Mouse (Mus musculus) spleen, adult 18-20 months (tissue): ENCODE measurements around the gene Sec13.
"Not testable (repeated sequence)": the region's sequence is repeated elsewhere in the genome, so short reads cannot be mapped to it uniquely, and the experiment has no call there.

ENCODE experiments used
- DNase-seq, 2 experiments: peaks; one replicate each; pipeline ENCODE4 v3.0.0; 2022; ENCODE audit warnings: mixed read lengths in 2 of 2

The Sec13 gene

DNA sequence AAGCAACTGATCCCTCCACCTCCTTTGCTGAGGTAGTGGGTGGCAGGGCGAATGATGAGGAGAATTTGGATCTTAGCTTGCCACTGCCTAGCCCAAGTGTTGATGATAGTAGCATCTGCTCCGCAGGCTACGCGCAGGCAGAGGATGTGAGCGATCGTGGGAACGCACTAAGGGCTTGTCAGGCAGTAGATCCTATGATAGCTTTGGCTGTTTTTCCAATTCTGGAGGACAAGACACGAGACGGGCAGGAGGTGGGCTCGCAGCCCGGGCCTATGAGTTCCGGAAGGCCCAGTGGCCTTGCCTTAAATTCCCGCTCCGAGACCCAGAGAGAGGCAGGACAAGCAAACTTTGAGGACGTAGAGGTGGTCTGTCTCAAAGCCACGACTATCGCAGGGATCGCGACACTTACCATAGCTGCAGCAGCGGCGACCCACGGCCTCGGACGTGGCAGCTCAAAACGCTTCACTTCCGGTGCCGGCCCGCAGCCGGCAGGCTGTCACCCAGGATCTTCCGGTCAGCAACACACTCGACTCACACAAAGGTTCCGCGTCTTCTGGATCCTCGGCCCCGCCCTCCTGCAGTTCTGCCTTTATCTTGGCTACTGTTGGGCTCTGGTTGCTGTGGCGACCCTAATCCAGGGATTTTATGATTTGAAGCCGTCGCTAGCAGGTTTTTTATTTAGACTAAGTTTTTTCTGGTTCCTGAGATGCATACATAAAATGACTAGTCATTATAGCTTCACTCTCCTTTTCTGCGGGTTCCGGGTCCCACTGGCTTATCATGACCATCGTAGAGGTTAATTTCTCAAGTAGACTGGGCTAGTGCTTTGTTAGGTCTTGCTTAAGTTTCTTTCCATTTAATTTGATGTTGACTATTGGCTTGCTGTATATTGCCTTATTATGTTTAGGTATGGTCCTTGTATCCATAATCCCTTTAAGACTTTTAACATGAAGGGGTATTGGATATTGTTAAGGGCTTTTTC is at the start of gene Sec13:
TSS of gene Sec13 (minus strand) at position 508 of the 982 bp plus-strand sequence.
- DNase-seq, result peak; percentile 72 to 85

- no peak for DNase-seq
These were observed 47.0 kb upstream of the Sec13 start for GRCm38 (mm10) chr6:113787459-113787968.

- no peak for DNase-seq
These were observed 45.1 kb upstream of the Sec13 start for GRCm38 (mm10) chr6:113785658-113786057.

DNA sequence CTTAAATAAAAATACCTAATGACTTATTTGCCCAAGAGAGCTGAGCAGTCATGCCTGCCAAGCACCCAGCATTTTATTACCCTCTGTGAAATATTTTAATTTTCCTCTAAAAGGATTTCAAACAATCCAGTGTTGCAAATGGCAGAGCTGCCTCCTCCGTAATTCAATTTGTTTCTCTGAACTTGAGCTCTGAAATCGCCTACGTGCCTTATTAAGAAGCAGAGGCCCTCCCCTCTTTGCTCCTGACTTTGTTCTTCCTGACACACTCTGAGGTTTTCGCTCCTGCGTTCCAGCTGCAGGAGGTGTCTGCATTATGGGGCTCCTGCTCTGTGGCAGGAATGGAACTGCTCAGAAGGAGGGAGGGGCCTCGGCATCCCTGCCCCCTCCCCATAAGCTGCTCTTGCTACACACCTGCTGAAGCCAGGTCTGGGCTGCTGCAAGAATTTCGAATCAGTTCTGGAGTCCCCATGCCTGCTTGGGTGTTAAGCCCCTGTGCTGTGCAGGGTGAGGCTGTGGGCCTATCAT is 37.7 kb upstream of the Sec13 start:
- DNase-seq, result no peak

DNA sequence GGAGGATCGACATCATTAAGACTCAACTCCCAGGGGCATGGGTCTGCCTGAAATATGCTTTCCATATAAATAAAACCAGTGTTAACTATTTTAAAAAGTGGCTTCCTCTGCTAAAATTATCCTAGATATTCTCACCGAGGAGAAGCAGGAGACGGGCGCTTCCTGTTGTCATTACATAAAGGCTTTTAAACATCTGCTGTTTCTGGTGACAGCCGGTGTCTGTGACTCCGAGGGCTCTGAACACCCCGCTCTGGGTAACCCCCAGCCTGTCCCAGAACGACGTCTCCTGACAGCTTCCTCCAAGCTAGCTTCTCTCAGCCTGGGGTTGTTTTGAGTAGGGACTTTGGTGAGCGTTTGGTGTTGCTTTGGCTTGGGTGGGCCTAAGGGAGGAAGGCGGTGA is 28.3 kb upstream of the Sec13 start:
- no peak for DNase-seq

- peak in 1 of 2 experiments; percentile 43 for DNase-seq
These were observed 21.1 kb upstream of the Sec13 start for GRCm38 (mm10) chr6:113761644-113762043.

GRCm38 (mm10) chr6:113749119-113749685 is 8.7 kb upstream of the Sec13 start:
- no peak for DNase-seq

DNA sequence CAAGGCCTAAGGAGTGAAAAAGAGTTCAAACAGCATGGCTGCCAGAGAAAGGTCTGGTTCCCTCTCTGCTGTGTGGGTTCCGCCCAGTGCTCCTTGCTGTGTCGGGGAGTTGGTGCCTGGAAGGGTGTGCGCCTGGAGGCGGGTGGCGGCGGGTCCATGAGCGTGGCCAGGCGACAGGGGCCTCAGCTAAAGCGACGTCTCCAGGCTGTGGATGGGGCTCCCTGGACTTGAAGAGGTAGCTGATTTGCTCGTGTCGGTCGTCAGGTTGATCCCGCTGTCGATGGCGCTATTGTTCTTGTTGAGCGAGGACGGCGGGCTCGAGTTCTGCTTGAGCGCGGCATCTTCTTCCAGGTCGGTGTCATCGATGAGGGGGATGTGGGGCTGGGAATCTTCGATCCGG is 7.8 kb upstream of the Sec13 start:
- DNase-seq, result no peak

- DNase-seq, result no peak
These were observed 6.7 kb upstream of the Sec13 start for GRCm38 (mm10) chr6:113747284-113747683.

GRCm38 (mm10) chr6:113745117-113745516 is 4.6 kb upstream of the Sec13 start:
- no peak for DNase-seq

DNA sequence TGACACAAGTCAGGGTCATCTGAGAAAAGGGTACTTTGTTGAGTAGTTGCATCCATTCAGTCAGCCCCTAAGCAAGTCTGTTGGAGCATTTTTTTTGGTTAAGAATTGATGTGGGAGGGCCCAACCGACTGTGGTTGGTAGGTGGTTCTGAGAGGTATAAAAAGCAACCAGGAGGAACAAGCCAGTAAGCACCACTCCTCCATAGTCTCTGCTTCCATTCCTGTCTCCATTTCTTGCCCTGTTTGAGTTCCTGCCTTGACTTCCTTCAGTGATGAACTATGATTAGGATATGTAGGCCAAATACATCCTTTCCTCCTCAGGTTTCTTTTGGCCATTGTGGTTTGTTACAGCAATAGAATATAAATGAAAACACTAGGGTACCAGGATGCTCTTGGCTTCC is 2.6 kb upstream of the Sec13 start:
- no peak for DNase-seq

- DNase-seq, result no peak
These were observed 1.8 kb upstream of the Sec13 start for GRCm38 (mm10) chr6:113742321-113742720.

DNA sequence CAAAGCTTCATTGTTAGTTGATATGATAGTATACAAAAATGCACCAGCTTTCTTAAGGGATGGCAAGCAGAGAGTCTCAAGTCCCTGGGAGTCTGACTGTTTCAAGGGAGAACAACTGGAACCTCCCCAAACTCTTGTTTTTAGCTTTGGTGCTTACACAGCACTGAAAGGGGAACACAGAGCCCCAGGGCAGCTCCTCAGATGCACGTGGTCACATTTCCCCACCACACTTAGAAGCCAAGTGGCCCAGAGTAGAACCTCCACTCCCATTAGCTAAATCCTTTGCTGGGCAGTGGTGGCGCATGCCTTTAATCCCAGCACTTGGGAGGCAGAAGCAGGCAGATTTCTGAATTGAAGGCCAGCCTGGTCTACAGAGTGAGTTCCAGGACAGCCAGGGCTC is 882 bp upstream of the Sec13 start:
- no peak for DNase-seq

GRCm38 (mm10) chr6:113737318-113738046 is 3.1 kb downstream of the Sec13 start:
- DNase-seq, result no peak

GRCm38 (mm10) chr6:113731296-113731695 is 9.2 kb downstream of the Sec13 start:
- DNase-seq, result no peak

DNA sequence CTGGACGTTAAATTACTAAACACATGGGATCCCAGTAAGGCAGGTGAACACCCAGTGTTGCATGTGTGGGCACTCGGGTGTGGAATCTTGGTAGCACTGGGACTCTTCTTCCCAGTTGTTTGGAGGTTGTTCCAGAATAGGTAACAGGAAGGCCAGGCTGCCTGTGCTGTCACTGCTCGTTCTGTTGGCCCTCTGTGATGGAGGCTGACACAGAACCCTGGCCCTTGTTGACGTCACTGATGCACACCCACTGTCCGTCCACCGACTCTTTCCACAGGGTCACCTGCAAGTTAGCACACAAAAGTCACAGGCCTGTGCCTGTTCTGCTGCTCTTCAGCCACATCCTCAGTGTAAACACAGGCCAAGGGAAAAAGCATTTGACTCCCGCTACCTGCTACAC is 12.4 kb downstream of the Sec13 start:
- no peak for DNase-seq

GRCm38 (mm10) chr6:113721061-113721460 is 19.5 kb downstream of the Sec13 start:
- DNase-seq, result no peak

DNA sequence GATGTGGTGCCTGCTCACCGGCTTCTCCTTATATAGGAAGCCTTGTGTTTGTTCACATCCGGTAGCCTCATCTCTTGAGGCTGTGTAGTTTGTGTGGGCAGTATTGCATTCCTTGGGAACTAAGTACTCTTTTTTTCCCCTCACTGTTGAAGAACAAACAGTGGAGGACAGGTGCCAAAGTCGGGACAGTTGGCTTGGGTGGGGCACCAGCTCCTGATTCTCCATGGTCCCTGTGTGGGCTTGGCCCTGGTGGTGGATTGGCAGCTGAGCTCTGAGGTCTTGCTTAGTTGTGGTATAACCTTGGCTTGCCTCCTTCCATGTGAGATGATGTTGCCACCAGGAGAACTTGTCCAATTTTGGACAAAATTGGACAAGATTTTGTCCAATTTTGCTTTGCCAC is 20.7 kb downstream of the Sec13 start, which contains the start of gene Ghrl:
TSS of gene Ghrl (minus strand) at position 3 of the 400 bp plus-strand sequence.
- DNase-seq, result no peak

- DNase-seq, result no peak
These were observed 23.0 kb downstream of the Sec13 start for GRCm38 (mm10) chr6:113717541-113717940.

DNA sequence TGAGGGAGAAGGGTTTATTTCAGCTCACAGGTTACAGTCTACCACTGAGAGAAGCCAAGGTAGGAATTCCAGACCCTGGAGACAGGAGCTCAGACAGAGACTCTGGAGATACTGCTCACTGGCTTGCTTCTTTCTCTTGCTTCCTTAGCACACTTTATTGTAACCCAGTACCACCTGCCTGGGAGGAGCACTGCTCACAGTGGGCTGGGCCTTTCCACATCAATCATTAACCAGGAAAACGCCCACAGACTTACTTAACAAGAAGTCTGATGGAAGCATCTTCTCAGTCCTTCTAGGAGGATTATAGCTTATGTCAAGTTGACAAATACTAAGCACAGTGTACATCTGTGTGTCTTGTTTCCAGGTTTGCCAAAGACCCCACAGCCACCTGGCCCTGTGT is 25.7 kb downstream of the Sec13 start:
- no peak for DNase-seq

DNA sequence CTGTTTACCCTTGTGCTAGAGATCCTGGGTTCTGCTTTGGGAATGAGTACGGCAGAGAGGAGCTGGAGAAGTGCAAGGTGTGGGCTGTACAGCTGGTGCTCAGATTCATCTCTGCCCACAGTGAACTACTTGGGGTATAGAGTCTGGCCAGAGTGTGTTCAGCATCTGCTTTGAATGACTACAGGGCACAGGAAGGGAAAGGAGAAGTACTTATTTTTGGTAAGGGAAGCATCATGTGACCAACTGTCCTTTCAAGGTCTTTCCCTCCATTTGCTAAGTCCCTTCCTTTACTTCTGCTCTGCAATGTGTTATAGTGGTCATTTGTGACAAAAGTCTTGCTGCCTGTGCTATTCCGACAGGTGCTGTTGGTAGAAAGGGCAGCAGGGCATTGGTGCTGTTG is 26.3 kb downstream of the Sec13 start:
- no peak for DNase-seq

- not testable (repeated sequence) for DNase-seq
These were observed 27.2 kb downstream of the Sec13 start for GRCm38 (mm10) chr6:113713389-113713788.

GRCm38 (mm10) chr6:113712718-113713117 is 27.8 kb downstream of the Sec13 start:
- no peak for DNase-seq
